Mouse (Mus musculus): ENCODE measurements around the gene Ndufa13. TPM values are rescaled to one million over a fixed set of nuclear protein-coding genes. Genes with fewer than 3 reads are reported as not detected.
A peak's percentile ranks its signal among the peaks of the same experiment; 100 is the strongest.

Gene Ndufa13
- total and polyA plus RNA-seq, 2 experiments from 2014 or later = 91.4 to 269 TPM

DNA sequence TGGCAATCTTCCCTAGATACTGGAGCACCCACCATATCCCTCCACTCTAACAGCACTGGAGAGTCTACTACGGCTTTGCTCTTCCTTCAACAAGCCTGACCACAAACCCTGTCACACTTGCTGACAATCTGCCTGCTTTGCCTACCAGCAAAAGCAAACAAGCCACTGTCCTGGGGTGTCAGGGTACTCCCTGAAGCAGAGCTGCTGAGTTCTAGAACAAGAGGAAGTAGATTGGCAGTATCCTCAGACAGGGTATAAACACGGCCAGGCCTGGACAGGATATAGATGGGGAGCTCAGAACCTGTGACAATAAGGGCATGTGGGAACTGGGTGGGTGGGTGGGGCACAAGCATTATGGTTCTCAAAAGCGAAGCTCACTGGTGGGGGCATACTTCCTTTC, 35.1 kb upstream of the Ndufa13 start:
- Histone ChIP-seq H3K9me3 (ENCODE audit: low read length) (no peaks in the 10 kb centered on the region), H3K36me3 (ENCODE audit: insufficient read depth, low read length) (no peaks in the 10 kb centered on the region; the same call in 1 of the 2 replicates), H3K4me2 (ENCODE audit: low read depth, low read length) (no peak overlapping the region), H3K4me3 (ENCODE audit: low read length) (no peak overlapping the region), H3K9ac (replicated peaks; ENCODE audit: low read length) (no peak overlapping the region), H3K27ac (no peak overlapping the region), H3K27me3 (ENCODE audit: insufficient read depth, low read length) (no peaks in the 10 kb centered on the region), H3K4me1 (ENCODE audit: insufficient read depth, low read length) (no peaks in the 10 kb centered on the region)
- ATAC-seq (no peak), DNase-seq (ENCODE audit: low spot score) (no peak)
- 90% methylated on average over 3 of the region's 3 CpGs for whole genome bisulfite sequencing
- TF ChIP-seq CTCF (IDR thresholded peaks at IDR 0.05; ENCODE audit: low read depth) = no peak

DNA sequence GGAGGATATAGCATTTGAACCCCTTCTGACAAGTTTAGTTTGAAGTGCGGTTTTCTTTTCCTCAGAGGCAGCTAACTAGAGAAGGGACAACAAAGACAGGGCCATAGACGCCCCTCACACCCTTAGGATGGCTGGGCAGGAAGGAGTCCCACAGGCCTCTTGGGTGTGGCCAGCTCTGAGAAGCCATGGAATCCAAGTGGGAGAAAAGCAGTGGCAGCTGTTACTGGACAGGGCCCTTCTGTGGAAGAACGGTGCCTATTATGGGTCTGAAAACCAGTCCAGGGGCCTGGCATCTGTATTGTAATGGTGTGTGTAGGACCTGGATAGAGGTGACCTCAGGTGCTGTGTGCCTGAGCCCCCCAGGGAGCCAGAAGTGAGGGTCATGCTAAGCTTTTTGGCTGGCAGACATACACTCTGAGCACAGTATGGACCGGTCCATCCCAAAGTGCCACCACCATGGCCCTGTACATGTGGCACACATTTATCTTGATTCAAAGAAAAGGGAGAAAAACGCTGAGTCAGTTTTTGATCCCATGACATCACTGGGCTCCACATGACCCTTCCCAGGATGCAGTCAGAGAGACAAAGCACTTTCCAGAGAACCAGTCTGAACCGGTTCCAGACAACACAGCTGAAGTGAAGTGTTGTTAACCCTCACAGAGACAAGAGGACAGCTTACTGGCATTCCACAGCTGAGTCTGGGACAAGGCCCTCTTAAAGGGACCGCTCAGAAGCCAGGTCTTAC, 33.9 kb upstream of the Ndufa13 start:
- Histone ChIP-seq H3K27ac (peak overlapping the region; percentile 38; the same call in 1 of the 2 replicates), H3K27me3 (ENCODE audit: insufficient read depth, low read length) (no peaks in the 10 kb centered on the region), H3K4me3 (ENCODE audit: low read length) (no peak overlapping the region), H3K36me3 (ENCODE audit: insufficient read depth, low read length) (no peaks in the 10 kb centered on the region; the same call in 1 of the 2 replicates), H3K9ac (replicated peaks; ENCODE audit: low read length) (no peak overlapping the region), H3K4me1 (ENCODE audit: insufficient read depth, low read length) (no peaks in the 10 kb centered on the region), H3K4me2 (ENCODE audit: low read depth, low read length) (no peak overlapping the region), H3K9me3 (ENCODE audit: low read length) (no peaks in the 10 kb centered on the region)
- no peak for TF ChIP-seq CTCF (IDR thresholded peaks at IDR 0.05; ENCODE audit: low read depth)
- peak; percentile 71 for DNase-seq (ENCODE audit: low spot score)
- 56% methylated on average over 7 of the region's 7 CpGs for WGBS
- peak; percentile 94 for ATAC-seq

DNA sequence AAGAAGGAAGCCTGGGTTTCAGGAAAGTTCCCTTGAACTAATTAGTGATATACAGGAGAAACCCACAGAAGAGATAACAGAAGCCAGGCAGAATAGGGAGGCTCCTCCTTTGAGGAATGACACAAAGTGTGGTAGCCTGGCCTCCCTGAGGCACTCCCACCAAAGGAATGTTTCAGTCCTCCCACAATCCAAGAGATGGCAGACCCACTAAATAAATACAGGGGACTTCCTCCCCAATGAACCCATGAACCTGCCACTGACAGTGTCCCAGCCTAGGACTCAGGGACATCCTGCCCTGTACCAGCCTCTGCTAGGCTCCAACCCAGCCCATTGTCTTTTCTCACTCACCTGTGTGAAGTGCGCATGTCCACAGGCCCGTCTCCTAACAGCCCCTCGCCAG, 33.1 kb upstream of the Ndufa13 start:
- Histone ChIP-seq H3K36me3 (ENCODE audit: insufficient read depth, low read length) (no peaks in the 10 kb centered on the region; the same call in 1 of the 2 replicates), H3K9me3 (ENCODE audit: low read length) (no peaks in the 10 kb centered on the region), H3K4me2 (ENCODE audit: low read depth, low read length) (no peak overlapping the region), H3K4me3 (ENCODE audit: low read length) (no peak overlapping the region), H3K27ac (no peak overlapping the region), H3K4me1 (ENCODE audit: insufficient read depth, low read length) (no peaks in the 10 kb centered on the region), H3K27me3 (ENCODE audit: insufficient read depth, low read length) (no peaks in the 10 kb centered on the region), H3K9ac (replicated peaks; ENCODE audit: low read length) (no peak overlapping the region)
- 95% methylated on average over 3 of the region's 3 CpGs for WGBS
- TF ChIP-seq CTCF (IDR thresholded peaks at IDR 0.05; ENCODE audit: low read depth) = no peak
- no peak for DNase-seq (ENCODE audit: low spot score)
- ATAC-seq = no peak

DNA sequence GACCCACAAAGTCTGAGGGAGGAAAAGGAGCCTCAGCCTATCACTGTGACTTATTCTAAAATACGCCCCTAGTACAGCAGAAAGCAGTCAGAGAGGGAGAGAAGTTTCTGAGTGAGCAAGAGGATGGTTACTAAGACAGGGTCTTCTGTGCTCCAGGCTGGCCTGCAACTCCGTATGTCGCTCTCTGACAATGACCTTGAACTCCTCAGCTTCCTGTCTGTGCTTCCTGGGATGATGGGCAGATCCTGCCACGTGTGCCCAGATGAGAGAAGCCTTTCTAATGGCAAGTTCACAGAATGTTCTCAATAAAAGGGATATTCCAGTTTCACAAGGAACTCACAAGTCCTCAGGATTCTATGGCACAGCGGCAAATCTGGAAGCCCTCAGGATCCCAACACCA, 32.2 kb upstream of the Ndufa13 start:
- no peak for ATAC-seq
- TF ChIP-seq CTCF (IDR thresholded peaks at IDR 0.05; ENCODE audit: low read depth) = no peak
- no peaks in the 10 kb centered on the region for H3K4me1 ChIP-seq (ENCODE audit: insufficient read depth, low read length)
- H3K4me2 ChIP-seq (ENCODE audit: low read depth, low read length) = no peak overlapping the region
- 85% methylated on average over 5 of the region's 5 CpGs for WGBS
- no peak overlapping the region for H3K27ac ChIP-seq
- no peak overlapping the region for H3K4me3 ChIP-seq (ENCODE audit: low read length)
- H3K27me3 ChIP-seq (ENCODE audit: insufficient read depth, low read length) = no peaks in the 10 kb centered on the region
- H3K9me3 ChIP-seq (ENCODE audit: low read length) = no peaks in the 10 kb centered on the region
- H3K9ac ChIP-seq (replicated peaks; ENCODE audit: low read length) = no peak overlapping the region
- H3K36me3 ChIP-seq (ENCODE audit: insufficient read depth, low read length) = no peaks in the 10 kb centered on the region; the same call in 1 of the 2 replicates
- DNase-seq (ENCODE audit: low spot score) = no peak

DNA sequence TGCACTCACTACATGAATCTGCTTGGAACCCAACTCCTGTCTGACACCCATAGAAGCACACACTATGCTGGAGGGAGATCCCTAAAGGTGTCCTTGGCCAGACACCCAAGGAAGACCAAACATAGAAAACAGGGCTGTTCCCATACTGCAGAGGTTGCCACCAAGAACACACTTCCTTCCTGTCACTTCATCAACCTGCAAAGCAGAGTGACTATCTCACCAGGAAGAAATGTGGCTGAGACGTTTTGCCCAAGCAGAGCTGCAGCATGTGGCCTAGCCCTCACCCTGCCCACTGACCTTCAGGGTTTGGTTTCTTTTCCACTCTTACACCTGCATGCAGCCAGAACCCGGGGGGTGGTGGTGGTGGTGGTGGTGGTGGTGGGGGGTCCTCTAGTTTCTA, 31.5 kb upstream of the Ndufa13 start:
- Histone ChIP-seq H3K36me3 (ENCODE audit: insufficient read depth, low read length) (no peaks in the 10 kb centered on the region; the same call in 1 of the 2 replicates), H3K9me3 (ENCODE audit: low read length) (no peaks in the 10 kb centered on the region), H3K27me3 (ENCODE audit: insufficient read depth, low read length) (no peaks in the 10 kb centered on the region), H3K9ac (replicated peaks; ENCODE audit: low read length) (no peak overlapping the region), H3K4me1 (ENCODE audit: insufficient read depth, low read length) (no peaks in the 10 kb centered on the region), H3K27ac (no peak overlapping the region), H3K4me3 (ENCODE audit: low read length) (no peak overlapping the region), H3K4me2 (ENCODE audit: low read depth, low read length) (no peak overlapping the region)
- DNase-seq (ENCODE audit: low spot score) (no peak), ATAC-seq (no peak)
- 82% methylated on average over 2 of the region's 2 CpGs for WGBS
- TF ChIP-seq CTCF (IDR thresholded peaks at IDR 0.05; ENCODE audit: low read depth) = no peak

DNA sequence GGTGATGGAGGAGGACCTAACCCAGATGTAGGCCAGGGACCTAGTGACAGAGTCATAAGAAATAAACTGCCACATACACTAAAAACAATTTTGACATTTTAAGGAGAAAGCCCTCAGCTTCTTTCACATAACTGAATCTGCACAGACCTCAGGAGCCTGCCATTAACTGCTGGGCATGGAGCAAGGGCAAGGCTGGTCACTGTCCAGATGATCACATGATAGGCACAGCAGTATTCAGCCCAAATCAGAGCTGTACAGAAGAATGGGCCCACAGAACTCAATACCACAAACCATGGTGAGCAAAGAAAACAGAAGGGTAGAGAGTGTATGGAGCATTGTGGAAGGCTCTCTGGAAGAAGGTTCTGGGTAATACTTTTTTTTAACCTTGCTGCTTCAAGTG, 24.5 kb upstream of the Ndufa13 start:
- no peak overlapping the region for H3K4me2 ChIP-seq (ENCODE audit: low read depth, low read length)
- DNase-seq (ENCODE audit: low spot score) = no peak
- H3K9me3 ChIP-seq (ENCODE audit: low read length) = no peaks in the 10 kb centered on the region
- H3K4me1 ChIP-seq (ENCODE audit: insufficient read depth, low read length) = no peaks in the 10 kb centered on the region
- no peak for TF ChIP-seq CTCF (IDR thresholded peaks at IDR 0.05; ENCODE audit: low read depth)
- H3K9ac ChIP-seq (replicated peaks; ENCODE audit: low read length) = no peak overlapping the region
- H3K27ac ChIP-seq = no peak overlapping the region
- no peak overlapping the region for H3K4me3 ChIP-seq (ENCODE audit: low read length)
- no peaks in the 10 kb centered on the region for H3K36me3 ChIP-seq (ENCODE audit: insufficient read depth, low read length)
- H3K27me3 ChIP-seq (ENCODE audit: insufficient read depth, low read length) = no peaks in the 10 kb centered on the region
- no peak for ATAC-seq

DNA sequence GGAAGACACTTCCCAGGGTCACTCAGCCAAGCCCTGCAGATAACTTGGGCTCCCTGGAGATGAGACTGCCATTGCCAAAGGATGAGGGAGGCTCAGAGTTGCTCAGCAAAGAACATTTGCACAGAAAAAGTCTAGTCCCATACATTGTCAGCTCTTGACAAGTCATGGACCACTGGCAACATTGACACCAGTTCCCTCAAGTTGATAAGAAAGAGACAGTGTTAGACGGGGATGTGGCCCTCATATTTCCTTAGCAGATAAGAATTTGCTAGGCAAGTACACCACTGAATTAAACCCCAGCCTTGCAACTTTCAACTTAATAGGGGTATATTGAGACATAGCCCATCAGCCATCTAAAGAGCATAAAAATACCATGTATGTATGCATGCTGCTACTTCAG, 21.6 kb upstream of the Ndufa13 start:
- Histone ChIP-seq H3K36me3 (ENCODE audit: insufficient read depth, low read length) (no peaks in the 10 kb centered on the region), H3K27ac (no peak overlapping the region), H3K9ac (replicated peaks; ENCODE audit: low read length) (no peak overlapping the region), H3K4me3 (ENCODE audit: low read length) (no peak overlapping the region), H3K9me3 (ENCODE audit: low read length) (no peaks in the 10 kb centered on the region), H3K4me1 (ENCODE audit: insufficient read depth, low read length) (no peaks in the 10 kb centered on the region), H3K4me2 (ENCODE audit: low read depth, low read length) (no peak overlapping the region), H3K27me3 (ENCODE audit: insufficient read depth, low read length) (no peaks in the 10 kb centered on the region)
- no peak for ATAC-seq
- 83% methylated on average over 1 of the region's 1 CpGs for WGBS
- TF ChIP-seq CTCF (IDR thresholded peaks at IDR 0.05; ENCODE audit: low read depth) = no peak
- DNase-seq (ENCODE audit: low spot score) = no peak
